Mouse (Mus musculus) erythroblast, embryonic 14.5 days (primary cell): ENCODE measurements around the gene Pycr1. TPM values are rescaled to one million over a fixed set of nuclear protein-coding genes. Genes with fewer than 3 reads are reported as not detected.

Source experiments
- H3K27me3 ChIP-seq: 2 replicates; pipeline ENCODE4 v1.6.1; 2012; ENCODE audit warnings: inconsistent platforms; ENCODE audit not compliant: control insufficient read depth
- H3K36me3 ChIP-seq: 2 replicates; pipeline ENCODE4 v1.6.1; 2012; ENCODE audit warnings: mild to moderate bottlenecking, inconsistent platforms; ENCODE audit not compliant: control insufficient read depth
- H3K4me1 ChIP-seq: 2 replicates; pipeline ENCODE4 v1.6.1; 2012; ENCODE audit warnings: inconsistent platforms; ENCODE audit not compliant: control insufficient read depth
- H3K4me3 ChIP-seq: replicated peaks from 2 replicates; pipeline ENCODE3; 2012; ENCODE audit warnings: moderate library complexity, mild to moderate bottlenecking, inconsistent platforms
- H3K9me3 ChIP-seq: 2 replicates; pipeline ENCODE4 v1.6.1; 2012; ENCODE audit warnings: low read length, inconsistent platforms, mixed read lengths; ENCODE audit not compliant: control insufficient read depth
- GATA1 ChIP-seq: IDR thresholded peaks from 2 replicates; pipeline ENCODE4 v1.6.1; 2012; ENCODE audit warnings: low read length, inconsistent platforms, mixed read lengths
- TAL1 ChIP-seq: IDR thresholded peaks from 3 replicates; pipeline ENCODE4 v1.6.1; 2012; ENCODE audit warnings: low read length, inconsistent platforms, mixed read lengths
- polyA plus RNA-seq: library from polyadenylated mRNA; stranded (reverse); fragments of >175 nt; gene quantifications from 2 replicates; pipeline ENCODE4 v1.2.3, GENCODE M21; 2012

The Pycr1 gene
- polyA plus RNA-seq, 1 experiment: 0.06 TPM

- H3K36me3 ChIP-seq: no peaks in the 10 kb centered on the region
- peaks cover 31% of the 10 kb centered on the region for H3K4me1 ChIP-seq
- peak overlapping the region; percentile 65 for H3K4me3 ChIP-seq
- TF ChIP-seq TAL1 (no peak), GATA1 (no peak)
- H3K27me3 ChIP-seq: peaks cover 49% of the 10 kb centered on the region
- no peaks in the 10 kb centered on the region for H3K9me3 ChIP-seq
Observed at GRCm38 (mm10) chr11:120642939-120643600, 499 bp downstream of the Pycr1 start.

GRCm38 (mm10) chr11:120641869-120642268, 1.7 kb downstream of the Pycr1 start:
- no peak overlapping the region for H3K4me3 ChIP-seq

DNA sequence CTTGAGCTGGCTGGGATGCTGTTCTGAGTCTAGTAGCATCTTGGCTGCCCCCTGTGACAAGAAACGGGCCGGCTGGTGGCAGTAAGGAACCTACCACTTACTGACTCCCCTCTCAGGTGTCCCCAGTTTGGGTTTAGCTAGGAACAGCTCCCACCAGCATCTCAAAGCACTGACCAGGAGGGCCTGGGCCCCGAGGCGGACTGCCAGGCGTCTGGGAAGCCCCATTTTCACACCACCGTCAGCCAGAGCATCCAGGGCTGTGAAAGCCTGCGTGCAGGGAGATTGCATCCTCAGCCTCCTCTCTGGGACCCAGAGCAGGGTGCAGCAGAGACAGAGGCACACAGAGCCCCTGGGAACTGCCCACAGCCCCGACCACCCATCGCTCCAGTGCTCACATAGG, 2.3 kb downstream of the Pycr1 start:
- Histone ChIP-seq H3K27me3 (peaks cover 33% of the 10 kb centered on the region), H3K4me1 (peaks cover 31% of the 10 kb centered on the region), H3K9me3 (no peaks in the 10 kb centered on the region), H3K4me3 (no peak overlapping the region), H3K36me3 (0 out of 2 replicates have a peak, but pooled peaks cover 2% of the 10 kb centered on the region)
- TF ChIP-seq TAL1 (no peak), GATA1 (no peak)

More at GRCm38 (mm10) chr11:120641869-120642268, 1.7 kb downstream of the Pycr1 start:
- Histone ChIP-seq H3K4me1 (peaks cover 28% of the 10 kb centered on the region), H3K9me3 (no peaks in the 10 kb centered on the region), H3K36me3 (0 out of 2 replicates have a peak, but pooled peaks cover 2% of the 10 kb centered on the region), H3K27me3 (peaks cover 38% of the 10 kb centered on the region)
- TF ChIP-seq TAL1 (no peak), GATA1 (no peak)

DNA sequence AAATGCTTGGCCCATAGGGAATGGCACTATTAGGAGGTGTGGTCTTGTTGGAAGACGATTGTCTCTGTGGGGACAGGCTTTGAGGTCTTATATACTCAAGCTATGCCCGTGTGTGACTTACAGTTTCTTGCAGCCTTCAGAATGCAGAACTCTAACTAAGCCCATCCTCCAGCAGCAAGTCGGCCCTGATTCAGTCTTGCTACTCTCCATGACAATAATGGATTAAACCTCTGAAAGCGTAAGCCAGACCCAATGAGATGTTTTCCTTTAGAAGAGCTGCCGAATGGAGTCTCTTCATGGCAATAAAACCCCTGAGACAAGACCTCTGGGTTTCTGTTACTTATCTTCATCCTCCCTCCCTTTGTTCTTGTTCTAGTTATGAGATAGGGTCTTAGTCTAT, 8.8 kb downstream of the Pycr1 start:
- Histone ChIP-seq H3K36me3 (peaks cover 21% of the 10 kb centered on the region), H3K27me3 (no peaks in the 10 kb centered on the region), H3K4me1 (peaks cover 54% of the 10 kb centered on the region), H3K4me3 (peak overlapping the region; percentile 83), H3K9me3 (no peaks in the 10 kb centered on the region)
- TF ChIP-seq TAL1 (no peak), GATA1 (no peak)

DNA sequence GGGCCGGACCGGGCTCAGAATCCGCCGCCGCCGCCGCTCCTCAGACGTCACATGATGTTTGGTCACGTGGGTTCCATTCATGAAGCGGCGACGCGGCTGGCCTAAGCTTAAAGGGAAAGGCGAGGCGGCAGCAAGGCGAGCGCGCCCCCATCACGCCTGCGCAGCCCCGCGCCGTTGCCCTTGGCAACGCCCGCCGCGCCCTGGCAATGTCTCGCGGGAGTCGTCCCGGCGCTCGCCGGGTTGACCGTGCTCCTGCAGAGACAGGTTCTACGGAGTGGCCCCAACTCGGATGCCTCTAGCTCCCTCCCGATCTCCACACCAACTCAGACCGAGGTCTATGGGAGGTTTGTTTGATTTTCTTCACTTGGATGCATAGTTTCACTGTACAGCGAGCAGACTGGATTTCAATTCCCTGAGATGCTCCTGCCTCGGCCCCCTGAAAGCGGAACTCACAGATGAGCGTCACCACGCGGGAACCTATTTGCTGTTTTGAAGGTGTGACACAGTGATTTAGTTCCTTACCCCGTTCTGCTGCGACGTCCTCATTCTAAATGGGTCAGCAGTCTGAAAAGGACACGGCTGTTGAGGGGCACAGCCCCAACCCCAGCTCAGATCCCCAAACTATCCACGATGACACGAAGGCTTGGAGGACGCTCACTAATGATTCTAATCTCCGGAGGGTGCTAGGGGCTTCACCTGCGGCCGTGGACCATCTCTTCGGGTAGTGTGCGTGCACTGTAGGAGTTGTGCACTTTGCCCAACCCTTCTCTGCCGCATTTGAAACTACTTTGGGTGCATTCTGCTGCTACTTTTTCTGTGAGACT, 9.8 kb downstream of the Pycr1 start, which contains the start of gene Mafg:
Mafg (minus strand) TSS at position 81 of the 824 bp plus-strand sequence.
- TF ChIP-seq TAL1 (no peak), GATA1 (no peak)
- Histone ChIP-seq H3K4me3 (peak within 1 kb of the TSS; percentile 83), H3K9me3 (no peaks in the 10 kb centered on the region), H3K27me3 (no peaks in the 10 kb centered on the region), H3K36me3 (peaks cover 32% of the 10 kb centered on the region), H3K4me1 (peaks cover 65% of the 10 kb centered on the region)

GRCm38 (mm10) chr11:120632559-120633519, 10.7 kb downstream of the Pycr1 start:
- Histone ChIP-seq H3K4me1 (peaks cover 71% of the 10 kb centered on the region), H3K27me3 (no peaks in the 10 kb centered on the region)

DNA sequence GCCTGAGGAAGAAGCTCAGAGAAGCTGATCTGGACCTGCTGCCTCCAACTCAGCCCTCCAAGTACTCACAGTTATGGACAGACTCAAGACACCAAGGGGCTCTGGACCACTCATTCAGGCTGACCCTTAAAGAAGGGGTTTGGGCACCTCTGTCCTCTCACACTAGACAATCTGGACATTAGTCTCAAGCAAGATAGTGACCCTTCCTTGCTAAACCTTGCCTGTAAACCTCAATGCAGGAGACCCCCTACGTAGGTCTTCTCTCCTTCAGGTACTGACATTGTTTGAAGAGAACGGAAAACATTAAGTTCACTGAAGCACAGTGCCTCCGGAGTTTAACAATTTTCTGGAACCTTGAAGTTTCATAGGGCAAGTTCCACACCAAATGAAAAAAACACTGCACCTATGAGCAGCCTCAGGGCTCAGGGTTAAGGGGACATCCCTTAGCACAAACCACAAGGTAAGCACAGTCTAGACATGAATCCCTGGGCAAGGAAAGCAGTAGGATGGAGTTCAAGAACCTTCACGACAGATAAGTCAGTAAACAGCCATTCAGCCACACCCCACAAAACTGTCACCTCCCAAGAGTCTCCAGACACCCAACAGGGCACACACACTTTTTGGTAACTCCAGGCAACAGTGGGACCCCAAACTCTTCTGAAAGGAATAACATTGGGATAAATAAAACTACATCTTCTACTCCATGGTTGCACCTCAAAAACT, 11.7 kb downstream of the Pycr1 start:
- Histone ChIP-seq H3K36me3 (peaks cover 48% of the 10 kb centered on the region), H3K4me3 (peak overlapping the region; percentile 83), H3K4me1 (peaks cover 80% of the 10 kb centered on the region), H3K9me3 (no peaks in the 10 kb centered on the region), H3K27me3 (no peaks in the 10 kb centered on the region)
- no peak for TF ChIP-seq GATA1
- TF ChIP-seq TAL1: no peak

More at GRCm38 (mm10) chr11:120632559-120633519, 10.7 kb downstream of the Pycr1 start:
- Histone ChIP-seq H3K4me3 (peak overlapping the region; percentile 83), H3K36me3 (peaks cover 40% of the 10 kb centered on the region), H3K9me3 (no peaks in the 10 kb centered on the region)
- TF ChIP-seq TAL1 (no peak), GATA1 (no peak)

GRCm38 (mm10) chr11:120630881-120631725, 12.5 kb downstream of the Pycr1 start:
- Histone ChIP-seq H3K9me3 (no peaks in the 10 kb centered on the region), H3K36me3 (peaks cover 55% of the 10 kb centered on the region), H3K4me3 (peak overlapping the region; percentile 83), H3K27me3 (no peaks in the 10 kb centered on the region), H3K4me1 (peaks cover 83% of the 10 kb centered on the region)
- TF ChIP-seq TAL1 (no peak), GATA1 (no peak)
